Mouse (Mus musculus): ENCODE data around the gene Aloxe3. TPM values are rescaled to one million over a fixed set of nuclear protein-coding genes. Genes with fewer than 3 reads are reported as not detected.

Aloxe3 gene
- polyA plus RNA-seq, 1 experiment from 2014 or later: 0.09 TPM

GRCm38 (mm10) chr11:69105227-69105626 is 20.5 kb upstream of the Aloxe3 start:
- 89% methylated on average over 6 of the region's 6 CpGs for WGBS
- H3K27ac ChIP-seq (replicated peaks in 1 of 2; ENCODE audit: control insufficient read depth in 1 of 2, insufficient read depth in 1 of 2, low read depth in 2 of 2, low read length in 2 of 2): no peak overlapping the region
- no peaks in the 10 kb centered on the region for H3K27me3 ChIP-seq (ENCODE audit: control insufficient read depth, insufficient read depth, low read length)
- peaks cover 4 to 7% of the 10 kb centered on the region in 2 experiments for H3K4me1 ChIP-seq (ENCODE audit: control insufficient read depth in 2 of 2, insufficient read depth in 2 of 2, low read length in 2 of 2)
- H3K4me2 ChIP-seq (ENCODE audit: low read length): no peak overlapping the region
- no peak overlapping the region for H3K4me3 ChIP-seq (ENCODE audit: control insufficient read depth in 1 of 2, insufficient read depth in 1 of 2, low read depth in 1 of 2, low read length in 2 of 2)
- peaks cover 96% of the 10 kb centered on the region for H3K36me3 ChIP-seq (ENCODE audit: control insufficient read depth, insufficient read depth, low read length)
- no peak for ATAC-seq (ENCODE audit: insufficient number of reproducible peaks, insufficient read depth, low FRiP score, low read depth)
- H3K9ac ChIP-seq (ENCODE audit: low read length): no peak overlapping the region
- H3K9me3 ChIP-seq (ENCODE audit: control insufficient read depth, low read length): no peaks in the 10 kb centered on the region

GRCm38 (mm10) chr11:69105796-69106195 is 19.9 kb upstream of the Aloxe3 start:
- no peak overlapping the region for H3K4me2 ChIP-seq (ENCODE audit: low read length)
- peaks cover 91% of the 10 kb centered on the region for H3K36me3 ChIP-seq (ENCODE audit: control insufficient read depth, insufficient read depth, low read length)
- ATAC-seq (ENCODE audit: insufficient number of reproducible peaks, insufficient read depth, low FRiP score, low read depth): no peak
- H3K4me1 ChIP-seq (ENCODE audit: control insufficient read depth in 2 of 2, insufficient read depth in 2 of 2, low read length in 2 of 2): peaks cover 0 to 1% of the 10 kb centered on the region in 2 experiments; a peak in 2 of 4 replicates
- no peaks in the 10 kb centered on the region for H3K27me3 ChIP-seq (ENCODE audit: control insufficient read depth, insufficient read depth, low read length)
- H3K9me3 ChIP-seq (ENCODE audit: control insufficient read depth, low read length): no peaks in the 10 kb centered on the region
- H3K27ac ChIP-seq (replicated peaks in 1 of 2; ENCODE audit: control insufficient read depth in 1 of 2, insufficient read depth in 1 of 2, low read depth in 2 of 2, low read length in 2 of 2): no peak overlapping the region
- no peak overlapping the region for H3K4me3 ChIP-seq (ENCODE audit: control insufficient read depth in 1 of 2, insufficient read depth in 1 of 2, low read depth in 1 of 2, low read length in 2 of 2)
- WGBS: 76% methylated on average over 2 of the region's 2 CpGs
- H3K9ac ChIP-seq (ENCODE audit: low read length): no peak overlapping the region

GRCm38 (mm10) chr11:69106299-69106698 is 19.4 kb upstream of the Aloxe3 start:
- ATAC-seq (ENCODE audit: insufficient number of reproducible peaks, insufficient read depth, low FRiP score, low read depth): no peak
- H3K4me3 ChIP-seq (ENCODE audit: control insufficient read depth in 1 of 2, insufficient read depth in 1 of 2, low read depth in 1 of 2, low read length in 2 of 2): no peak overlapping the region
- no peaks in the 10 kb centered on the region for H3K27me3 ChIP-seq (ENCODE audit: control insufficient read depth, insufficient read depth, low read length)
- H3K4me1 ChIP-seq (ENCODE audit: control insufficient read depth in 2 of 2, insufficient read depth in 2 of 2, low read length in 2 of 2): peaks cover 0 to 2% of the 10 kb centered on the region in 2 experiments; a peak in 2 of 4 replicates
- H3K27ac ChIP-seq (replicated peaks in 1 of 2; ENCODE audit: control insufficient read depth in 1 of 2, insufficient read depth in 1 of 2, low read depth in 2 of 2, low read length in 2 of 2): no peak overlapping the region
- H3K9ac ChIP-seq (ENCODE audit: low read length): no peak overlapping the region
- no peak overlapping the region for H3K4me2 ChIP-seq (ENCODE audit: low read length)
- H3K36me3 ChIP-seq (ENCODE audit: control insufficient read depth, insufficient read depth, low read length): peaks cover 86% of the 10 kb centered on the region
- H3K9me3 ChIP-seq (ENCODE audit: control insufficient read depth, low read length): no peaks in the 10 kb centered on the region
- WGBS: 93% methylated on average over 11 of the region's 11 CpGs

GRCm38 (mm10) chr11:69106842-69107241 is 18.9 kb upstream of the Aloxe3 start:
- H3K9me3 ChIP-seq (ENCODE audit: control insufficient read depth, low read length): no peaks in the 10 kb centered on the region
- H3K27me3 ChIP-seq (ENCODE audit: control insufficient read depth, insufficient read depth, low read length): no peaks in the 10 kb centered on the region
- H3K27ac ChIP-seq (replicated peaks in 1 of 2; ENCODE audit: control insufficient read depth in 1 of 2, insufficient read depth in 1 of 2, low read depth in 2 of 2, low read length in 2 of 2): no peak overlapping the region
- H3K36me3 ChIP-seq (ENCODE audit: control insufficient read depth, insufficient read depth, low read length): peaks cover 81% of the 10 kb centered on the region
- H3K9ac ChIP-seq (ENCODE audit: low read length): no peak overlapping the region
- H3K4me2 ChIP-seq (ENCODE audit: low read length): no peak overlapping the region
- peaks cover 2 to 8% of the 10 kb centered on the region in 2 experiments for H3K4me1 ChIP-seq (ENCODE audit: control insufficient read depth in 2 of 2, insufficient read depth in 2 of 2, low read length in 2 of 2)
- no peak overlapping the region for H3K4me3 ChIP-seq (ENCODE audit: control insufficient read depth in 1 of 2, insufficient read depth in 1 of 2, low read depth in 1 of 2, low read length in 2 of 2)
- 85% methylated on average over 11 of the region's 11 CpGs for WGBS
- no peak for ATAC-seq (ENCODE audit: insufficient number of reproducible peaks, insufficient read depth, low FRiP score, low read depth)

- Histone ChIP-seq H3K4me1 (ENCODE audit: control insufficient read depth in 2 of 2, insufficient read depth in 2 of 2, low read length in 2 of 2) (peaks cover 5 to 16% of the 10 kb centered on the region in 2 experiments), H3K36me3 (ENCODE audit: control insufficient read depth, insufficient read depth, low read length) (peaks cover 72% of the 10 kb centered on the region), H3K4me3 (ENCODE audit: control insufficient read depth in 1 of 2, insufficient read depth in 1 of 2, low read depth in 1 of 2, low read length in 2 of 2) (no peak overlapping the region), H3K9ac (ENCODE audit: low read length) (no peak overlapping the region), H3K27ac (replicated peaks in 1 of 2; ENCODE audit: control insufficient read depth in 1 of 2, insufficient read depth in 1 of 2, low read depth in 2 of 2, low read length in 2 of 2) (no peak overlapping the region), H3K27me3 (ENCODE audit: control insufficient read depth, insufficient read depth, low read length) (no peaks in the 10 kb centered on the region), H3K4me2 (ENCODE audit: low read length) (no peak overlapping the region), H3K9me3 (ENCODE audit: control insufficient read depth, low read length) (no peaks in the 10 kb centered on the region)
- WGBS: 81% methylated on average over 11 of the region's 11 CpGs
- no peak for ATAC-seq (ENCODE audit: insufficient number of reproducible peaks, insufficient read depth, low FRiP score, low read depth)
Measured at GRCm38 (mm10) chr11:69107676-69108075, 18.0 kb upstream of the Aloxe3 start.

GRCm38 (mm10) chr11:69108223-69108622 is 17.5 kb upstream of the Aloxe3 start:
- Histone ChIP-seq H3K27ac (replicated peaks in 1 of 2; ENCODE audit: control insufficient read depth in 1 of 2, insufficient read depth in 1 of 2, low read depth in 2 of 2, low read length in 2 of 2) (no peak overlapping the region), H3K4me3 (ENCODE audit: control insufficient read depth in 1 of 2, insufficient read depth in 1 of 2, low read depth in 1 of 2, low read length in 2 of 2) (no peak overlapping the region), H3K9ac (ENCODE audit: low read length) (no peak overlapping the region), H3K36me3 (ENCODE audit: control insufficient read depth, insufficient read depth, low read length) (peaks cover 67% of the 10 kb centered on the region), H3K9me3 (ENCODE audit: control insufficient read depth, low read length) (no peaks in the 10 kb centered on the region), H3K4me2 (ENCODE audit: low read length) (no peak overlapping the region), H3K4me1 (ENCODE audit: control insufficient read depth in 2 of 2, insufficient read depth in 2 of 2, low read length in 2 of 2) (peaks cover 5 to 16% of the 10 kb centered on the region in 2 experiments), H3K27me3 (ENCODE audit: control insufficient read depth, insufficient read depth, low read length) (no peaks in the 10 kb centered on the region)
- 90% methylated on average over 9 of the region's 9 CpGs for whole genome bisulfite sequencing
- no peak for ATAC-seq (ENCODE audit: insufficient number of reproducible peaks, insufficient read depth, low FRiP score, low read depth)

GRCm38 (mm10) chr11:69109032-69109900 is 16.4 kb upstream of the Aloxe3 start:
- 70% methylated on average over 13 of the region's 13 CpGs for WGBS
- no peak for ATAC-seq (ENCODE audit: insufficient number of reproducible peaks, insufficient read depth, low FRiP score, low read depth)
- Histone ChIP-seq H3K9me3 (ENCODE audit: control insufficient read depth, low read length) (no peaks in the 10 kb centered on the region), H3K27ac (replicated peaks in 1 of 2; ENCODE audit: control insufficient read depth in 1 of 2, insufficient read depth in 1 of 2, low read depth in 2 of 2, low read length in 2 of 2) (no peak overlapping the region), H3K4me1 (ENCODE audit: control insufficient read depth in 2 of 2, insufficient read depth in 2 of 2, low read length in 2 of 2) (peaks cover 5 to 16% of the 10 kb centered on the region in 2 experiments), H3K9ac (ENCODE audit: low read length) (no peak overlapping the region), H3K27me3 (ENCODE audit: control insufficient read depth, insufficient read depth, low read length) (no peaks in the 10 kb centered on the region), H3K4me3 (ENCODE audit: control insufficient read depth in 1 of 2, insufficient read depth in 1 of 2, low read depth in 1 of 2, low read length in 2 of 2) (no peak overlapping the region), H3K4me2 (ENCODE audit: low read length) (no peak overlapping the region), H3K36me3 (ENCODE audit: control insufficient read depth, insufficient read depth, low read length) (peaks cover 56% of the 10 kb centered on the region)
